Mouse (Mus musculus) MEL (cell line): ENCODE results near the gene Gm10134. TPM values are rescaled to one million over a fixed set of nuclear protein-coding genes. Genes with fewer than 3 reads are reported as not detected.

Source experiments
- DNase-seq: peaks from one replicate; pipeline ENCODE4 v3.0.0; 2011; ENCODE audit warnings: low read depth, low spot score
- H3K27ac ChIP-seq: 2 replicates; pipeline ENCODE4 v1.5.1; 2012; ENCODE audit warnings: low read depth, mild to moderate bottlenecking, control low read depth, low read length, moderate library complexity; ENCODE audit not compliant: control insufficient read depth
- H3K27me3 ChIP-seq, 2 experiments: fragments of 150-350 bp in 1 of 2; sonication (generic) in 1 of 2; 2 replicates each; pipeline ENCODE4 v1.6.1; 2012; ENCODE audit warnings: low read length in 2 of 2, mild to moderate bottlenecking in 2 of 2, improper control_type of control experiment in 1 of 2, moderate library complexity in 1 of 2; ENCODE audit not compliant: insufficient read depth in 2 of 2, control insufficient read depth in 1 of 2
- H3K36me3 ChIP-seq, 2 experiments: 2 replicates each; pipeline ENCODE4 v1.6.1; 2012 to 2014; ENCODE audit warnings: low read length in 2 of 2, improper control_type of control experiment in 1 of 2, inconsistent platforms in 1 of 2, mild to moderate bottlenecking in 1 of 2; ENCODE audit not compliant: insufficient read depth in 2 of 2, control insufficient read depth in 1 of 2
- H3K4me1 ChIP-seq, 2 experiments: fragments of 150-350 bp in 1 of 2; sonication (generic) in 1 of 2; 2 replicates each; pipeline ENCODE4 v1.6.1; 2012; ENCODE audit warnings: low read length in 2 of 2, improper control_type of control experiment in 1 of 2, mild to moderate bottlenecking in 1 of 2; ENCODE audit not compliant: insufficient read depth in 2 of 2, control insufficient read depth in 1 of 2
- H3K4me3 ChIP-seq, 2 experiments: fragments of 150-350 bp in 1 of 2; sonication (generic) in 1 of 2; 2 replicates each; pipeline ENCODE4 v1.5.1; 2012; ENCODE audit warnings: low read depth in 2 of 2, low read length in 2 of 2, mild to moderate bottlenecking in 2 of 2, moderate library complexity in 2 of 2, control low read depth in 1 of 2, improper control_type of control experiment in 1 of 2; ENCODE audit not compliant: control insufficient read depth in 1 of 2, insufficient read depth in 1 of 2
- H3K79me2 ChIP-seq: 2 replicates; pipeline ENCODE4 v1.6.1; 2012; ENCODE audit warnings: mild to moderate bottlenecking, low read length, moderate library complexity; ENCODE audit not compliant: control insufficient read depth, poor library complexity, insufficient read depth
- H3K9ac ChIP-seq: 2 replicates; pipeline ENCODE4 v1.6.1; 2012; ENCODE audit warnings: low read depth, mild to moderate bottlenecking, control low read depth, low read length, moderate library complexity; ENCODE audit not compliant: control insufficient read depth, poor library complexity, severe bottlenecking
- H3K9me3 ChIP-seq: fragments of 150-350 bp; sonication (generic); replicated peaks from 2 replicates; pipeline ENCODE4 v1.6.1; 2012; ENCODE audit warnings: mild to moderate bottlenecking, low read length, improper control_type of control experiment, moderate library complexity; ENCODE audit not compliant: insufficient read depth
- BHLHE40 ChIP-seq: IDR thresholded peaks from 2 replicates; pipeline ENCODE4 v1.6.1; 2012; ENCODE audit warnings: low read depth, mild to moderate bottlenecking, inconsistent platforms, low read length, improper control_type of control experiment, borderline replicate concordance
- E2F4 ChIP-seq: IDR thresholded peaks from 2 replicates; pipeline ENCODE4 v1.6.1; 2011; ENCODE audit warnings: low read depth, low read length, improper control_type of control experiment, borderline replicate concordance
- EP300 ChIP-seq, 2 experiments: IDR thresholded peaks; 2 replicates each; pipeline ENCODE4 v1.6.1; 2011; ENCODE audit warnings: improper control_type of control experiment in 2 of 2, low read length in 2 of 2, low read depth in 1 of 2, mild to moderate bottlenecking in 1 of 2
- GABPA ChIP-seq: IDR thresholded peaks from 2 replicates; pipeline ENCODE4 v1.6.1; 2012; ENCODE audit warnings: low read depth, mild to moderate bottlenecking, inconsistent platforms, low read length, improper control_type of control experiment, moderate library complexity
- HCFC1 ChIP-seq: IDR thresholded peaks from 2 replicates; pipeline ENCODE4 v1.6.1; 2012; ENCODE audit warnings: low read depth, mild to moderate bottlenecking, inconsistent platforms, low read length, improper control_type of control experiment, moderate library complexity
- JUND ChIP-seq: IDR thresholded peaks from 2 replicates; pipeline ENCODE4 v1.6.1; 2011; ENCODE audit warnings: low read depth, mild to moderate bottlenecking, improper control_type of control experiment, low read length
- KAT2A ChIP-seq: conservative IDR thresholded peaks from 2 replicates; pipeline ENCODE4 v1.6.1; 2012; ENCODE audit warnings: low read depth, low read length, improper control_type of control experiment, inconsistent platforms
- MAFK ChIP-seq: IDR thresholded peaks from 2 replicates; pipeline ENCODE4 v1.6.1; 2011; ENCODE audit warnings: low read depth, mild to moderate bottlenecking, low read length, improper control_type of control experiment, borderline replicate concordance
- MAZ ChIP-seq: IDR thresholded peaks from 2 replicates; pipeline ENCODE4 v1.6.1; 2012; ENCODE audit warnings: low read depth, mild to moderate bottlenecking, inconsistent platforms, low read length, improper control_type of control experiment
- NRF1 ChIP-seq: IDR thresholded peaks from 2 replicates; pipeline ENCODE4 v1.6.1; 2014; ENCODE audit warnings: low read depth, mild to moderate bottlenecking, inconsistent platforms, low read length, improper control_type of control experiment, moderate library complexity; ENCODE audit not compliant: poor library complexity, insufficient read depth, severe bottlenecking
- POLR2A ChIP-seq, 2 experiments: IDR thresholded peaks; 2 replicates each; pipeline ENCODE4 v1.6.1; 2011 to 2012; ENCODE audit warnings: low read length in 2 of 2, mild to moderate bottlenecking in 2 of 2, control low read depth in 1 of 2, improper control_type of control experiment in 1 of 2, low read depth in 1 of 2, moderate library complexity in 1 of 2; ENCODE audit not compliant: control insufficient read depth in 1 of 2, insufficient read depth in 1 of 2, poor library complexity in 1 of 2
- POLR2AphosphoS5 ChIP-seq: IDR thresholded peaks from 2 replicates; pipeline ENCODE4 v1.6.1; 2012; ENCODE audit warnings: low read depth, borderline replicate concordance, mild to moderate bottlenecking, inconsistent platforms, low read length, moderate library complexity, mixed read lengths
- SIN3A ChIP-seq: IDR thresholded peaks from 2 replicates; pipeline ENCODE4 v1.6.1; 2012; ENCODE audit warnings: low read length, improper control_type of control experiment, inconsistent platforms
- UBTF ChIP-seq: IDR thresholded peaks from 2 replicates; pipeline ENCODE4 v1.6.1; 2012; ENCODE audit warnings: low read depth, mild to moderate bottlenecking, inconsistent platforms, low read length, improper control_type of control experiment, moderate library complexity, borderline replicate concordance; ENCODE audit not compliant: insufficient read depth
- USF1 ChIP-seq: IDR thresholded peaks from 2 replicates; pipeline ENCODE4 v1.6.1; 2014; ENCODE audit warnings: low read depth, mild to moderate bottlenecking, inconsistent platforms, low read length, improper control_type of control experiment, moderate library complexity
- polyA plus RNA-seq, 2 experiments: library from polyadenylated mRNA; stranded (reverse) in 1 of 2; unstranded in 1 of 2; fragments of >175 nt in 1 of 2; fragments of >200 nt in 1 of 2; gene quantifications; 2 replicates each; pipeline versions ENCODE4 v1.2.1 to v1.2.4; 2012; ENCODE audit warnings: low replicate concordance in 2 of 2, low read depth in 1 of 2; ENCODE audit not compliant: insufficient read length in 2 of 2, insufficient read depth in 1 of 2, missing spikeins in 1 of 2
- total RNA-seq: library from RNA; depleted of rRNA; stranded (reverse); fragments of 300-350 nt; gene quantifications from 2 replicates; pipeline ENCODE4 v1.2.3, GENCODE M21; 2012

The Gm10134 gene
- total and polyA plus RNA-seq, 3 experiments: not detected

- DNase-seq: no peak
- Histone ChIP-seq H3K36me3 (no peaks in the 10 kb centered on the region), H3K27ac (no peak overlapping the region), H3K79me2 (no peaks in the 10 kb centered on the region), H3K9me3 (no peaks in the 10 kb centered on the region), H3K4me1 (no peaks in the 10 kb centered on the region; a peak in 1 of 4 replicates), H3K4me3 (no peak overlapping the region), H3K9ac (no peak overlapping the region)
- TF ChIP-seq BHLHE40 (no peak), JUND (no peak), MAFK (no peak), MAZ (no peak)
- TF ChIP-seq, all 39 proteins: peak for 0
- H3K27me3 ChIP-seq: no peaks in the 10 kb centered on the region
Observed at GRCm38 (mm10) chr2:28536166-28536565, 30.3 kb downstream of the Gm10134 start.

GRCm38 (mm10) chr2:28536766-28537633 lies 31.1 kb downstream of the Gm10134 start:
- no peak overlapping the region for H3K9ac ChIP-seq
- H3K36me3 ChIP-seq: no peaks in the 10 kb centered on the region
- H3K79me2 ChIP-seq: no peaks in the 10 kb centered on the region
- H3K9me3 ChIP-seq: no peaks in the 10 kb centered on the region
- no peak overlapping the region for H3K4me3 ChIP-seq
- H3K27me3 ChIP-seq: no peaks in the 10 kb centered on the region
- no peak for DNase-seq
- no peak overlapping the region for H3K27ac ChIP-seq
- no peaks in the 10 kb centered on the region; a peak in 1 of 4 replicates for H3K4me1 ChIP-seq
- TF ChIP-seq BHLHE40 (no peak), E2F4 (no peak), MAZ (no peak), UBTF (no peak), SIN3A (no peak), KAT2A (no peak), GABPA (no peak), USF1 (no peak), POLR2A (IDR thresholded peaks at IDR 0.05; ENCODE audit: control insufficient read depth in 1 of 2, insufficient read depth in 1 of 2, low read depth in 1 of 2, low read length in 2 of 2, poor library complexity in 1 of 2) (no peak)

GRCm38 (mm10) chr2:28537634-28537920 lies 31.7 kb downstream of the Gm10134 start:
- TF ChIP-seq EP300 (IDR thresholded peaks at IDR 0.05; ENCODE audit: low read depth in 1 of 2, low read length in 2 of 2): no peak
- TF ChIP-seq NRF1: no peak
- TF ChIP-seq POLR2AphosphoS5: no peak
- TF ChIP-seq HCFC1: no peak
- TF ChIP-seq, all 39 proteins: peak for 0
- no peaks in the 10 kb centered on the region for H3K27me3 ChIP-seq
- no peak overlapping the region for H3K4me3 ChIP-seq
- no peaks in the 10 kb centered on the region; a peak in 1 of 4 replicates for H3K4me1 ChIP-seq
- H3K79me2 ChIP-seq: no peaks in the 10 kb centered on the region
- no peak overlapping the region for H3K9ac ChIP-seq
- DNase-seq: no peak
- H3K36me3 ChIP-seq: no peaks in the 10 kb centered on the region
- no peaks in the 10 kb centered on the region for H3K9me3 ChIP-seq
- no peak overlapping the region for H3K27ac ChIP-seq
